Mouse (Mus musculus) CH12.LX (cell line): ENCODE data around the gene Nyap1. TPM values are rescaled to one million over a fixed set of nuclear protein-coding genes. Genes with fewer than 3 reads are reported as not detected.

Experiments
- DNase-seq: peaks from one replicate; pipeline ENCODE4 v3.0.0-alpha.2; 2013; ENCODE audit errors: extremely low read depth
- H3K27ac ChIP-seq: 2 replicates; pipeline ENCODE4 v1.5.1; 2012; ENCODE audit warnings: low read depth, mild to moderate bottlenecking, control low read depth, moderate library complexity; ENCODE audit not compliant: insufficient read depth
- H3K27me3 ChIP-seq: replicated peaks from 2 replicates; pipeline ENCODE3; 2012; ENCODE audit warnings: inconsistent platforms
- H3K36me3 ChIP-seq, 2 experiments: replicated peaks in 1 of 2; 2 replicates each; pipeline versions ENCODE3 to v1.6.1; 2012; ENCODE audit warnings: inconsistent platforms in 1 of 2, low read length in 1 of 2, mild to moderate bottlenecking in 1 of 2, mixed read lengths in 1 of 2, moderate library complexity in 1 of 2; ENCODE audit not compliant: control insufficient read depth in 1 of 2, insufficient read depth in 1 of 2
- H3K4me1 ChIP-seq, 2 experiments: 2 replicates each; pipeline ENCODE4 v1.6.1; 2012; ENCODE audit warnings: inconsistent platforms in 1 of 2, moderate library complexity in 1 of 2; ENCODE audit not compliant: insufficient read depth in 2 of 2, control insufficient read depth in 1 of 2
- H3K4me2 ChIP-seq: 2 replicates; pipeline ENCODE4 v1.6.1; 2012; ENCODE audit warnings: low read depth, mild to moderate bottlenecking, control low read depth; ENCODE audit not compliant: poor library complexity, insufficient read depth, severe bottlenecking
- H3K4me3 ChIP-seq, 3 experiments: fragments of 150-350 bp in 1 of 3; sonication (generic) in 1 of 3; replicated peaks in 1 of 3; 2 replicates each; pipeline versions ENCODE3 to v1.5.1; 2011 to 2012; ENCODE audit warnings: low read depth in 2 of 3, low read length in 2 of 3, mild to moderate bottlenecking in 2 of 3, moderate library complexity in 2 of 3, control low read depth in 1 of 3, improper control_type of control experiment in 1 of 3, inconsistent platforms in 1 of 3, mixed read lengths in 1 of 3; ENCODE audit not compliant: poor library complexity in 1 of 3
- H3K79me2 ChIP-seq: replicated peaks from 2 replicates; pipeline ENCODE4 v1.6.1; 2012; ENCODE audit warnings: mild to moderate bottlenecking, moderate library complexity; ENCODE audit not compliant: control insufficient read depth, poor library complexity, insufficient read depth, severe bottlenecking; ENCODE audit errors: extremely low read depth
- H3K9ac ChIP-seq: 2 replicates; pipeline ENCODE4 v1.6.1; 2012; ENCODE audit warnings: low read depth, mild to moderate bottlenecking, control low read depth, moderate library complexity; ENCODE audit not compliant: insufficient read depth
- H3K9me3 ChIP-seq: replicated peaks from 2 replicates; pipeline ENCODE3; 2012; ENCODE audit warnings: low read length, inconsistent platforms, mixed read lengths
- BHLHE40 ChIP-seq: IDR thresholded peaks from 2 replicates; pipeline ENCODE4 v1.6.1; 2011; ENCODE audit warnings: mild to moderate bottlenecking, low read depth, low read length, improper control_type of control experiment
- CHD1 ChIP-seq: IDR thresholded peaks from 2 replicates; pipeline ENCODE4 v1.6.1; 2012; ENCODE audit warnings: low read depth, low read length, improper control_type of control experiment, inconsistent platforms
- CHD2 ChIP-seq: IDR thresholded peaks from 2 replicates; pipeline ENCODE4 v1.6.1; 2011; ENCODE audit warnings: low read length, improper control_type of control experiment
- E2F4 ChIP-seq: IDR thresholded peaks from 2 replicates; pipeline ENCODE4 v1.6.1; 2011; ENCODE audit warnings: low read depth, low read length, improper control_type of control experiment; ENCODE audit not compliant: insufficient replicate concordance
- ELF1 ChIP-seq: IDR thresholded peaks from 2 replicates; pipeline ENCODE4 v1.6.1; 2014; ENCODE audit warnings: low read depth, mild to moderate bottlenecking, inconsistent platforms, low read length, improper control_type of control experiment
- HCFC1 ChIP-seq: IDR thresholded peaks from 2 replicates; pipeline ENCODE4 v1.6.1; 2012; ENCODE audit warnings: low read depth, mild to moderate bottlenecking, inconsistent platforms, low read length, improper control_type of control experiment
- IRF4 ChIP-seq: IDR thresholded peaks from 2 replicates; pipeline ENCODE4 v1.6.1; 2014; ENCODE audit warnings: low read depth, mild to moderate bottlenecking, inconsistent platforms, low read length, improper control_type of control experiment
- JUN ChIP-seq: IDR thresholded peaks from 2 replicates; pipeline ENCODE4 v1.6.1; 2011; ENCODE audit warnings: low read depth, mild to moderate bottlenecking, low read length, improper control_type of control experiment, moderate library complexity; ENCODE audit not compliant: insufficient read depth
- JUND ChIP-seq: conservative IDR thresholded peaks from 2 replicates; pipeline ENCODE4 v1.6.1; 2011; ENCODE audit warnings: low read depth, low read length, improper control_type of control experiment
- KAT2A ChIP-seq: IDR thresholded peaks from 2 replicates; pipeline ENCODE4 v1.6.1; 2012; ENCODE audit warnings: low read length, improper control_type of control experiment, inconsistent platforms; ENCODE audit not compliant: insufficient replicate concordance
- MAX ChIP-seq: IDR thresholded peaks from 2 replicates; pipeline ENCODE4 v1.6.1; 2011; ENCODE audit warnings: low read length, improper control_type of control experiment
- MAZ ChIP-seq: IDR thresholded peaks from 2 replicates; pipeline ENCODE4 v1.6.1; 2012; ENCODE audit warnings: low read depth, mild to moderate bottlenecking, inconsistent platforms, low read length, improper control_type of control experiment, moderate library complexity
- MEF2A ChIP-seq: IDR thresholded peaks from 2 replicates; pipeline ENCODE4 v1.6.1; 2014; ENCODE audit warnings: low read depth, mild to moderate bottlenecking, inconsistent platforms, low read length, improper control_type of control experiment, borderline replicate concordance
- MXI1 ChIP-seq: IDR thresholded peaks from 2 replicates; pipeline ENCODE4 v1.6.1; 2011; ENCODE audit warnings: mild to moderate bottlenecking, low read depth, low read length, improper control_type of control experiment
- MYC ChIP-seq: IDR thresholded peaks from 2 replicates; pipeline ENCODE4 v1.6.1; 2011; ENCODE audit warnings: low read depth, mild to moderate bottlenecking, improper control_type of control experiment, low read length
- NELFE ChIP-seq: IDR thresholded peaks from 2 replicates; pipeline ENCODE4 v1.6.1; 2011; ENCODE audit warnings: low read depth, low read length, improper control_type of control experiment
- NRF1 ChIP-seq: IDR thresholded peaks from 2 replicates; pipeline ENCODE4 v1.6.1; 2014; ENCODE audit warnings: low read depth, mild to moderate bottlenecking, inconsistent platforms, low read length, improper control_type of control experiment, moderate library complexity
- PAX5 ChIP-seq: IDR thresholded peaks from 2 replicates; pipeline ENCODE4 v1.6.1; 2012; ENCODE audit warnings: low read length, inconsistent platforms, mixed read lengths
- POLR2A ChIP-seq: IDR thresholded peaks from 2 replicates; pipeline ENCODE4 v1.6.1; 2011; ENCODE audit warnings: low read depth, mild to moderate bottlenecking, improper control_type of control experiment, low read length
- POLR2AphosphoS2 ChIP-seq: IDR thresholded peaks from 2 replicates; pipeline ENCODE4 v1.6.1; 2011; ENCODE audit warnings: low read depth, low read length, improper control_type of control experiment
- RAD21 ChIP-seq: IDR thresholded peaks from 2 replicates; pipeline ENCODE4 v1.6.1; 2011; ENCODE audit warnings: low read depth, mild to moderate bottlenecking, low read length, improper control_type of control experiment, moderate library complexity
- RCOR1 ChIP-seq: conservative IDR thresholded peaks from 2 replicates; pipeline ENCODE4 v1.6.1; 2012; ENCODE audit warnings: low read depth, mild to moderate bottlenecking, inconsistent platforms, low read length, improper control_type of control experiment
- SIN3A ChIP-seq: IDR thresholded peaks from 2 replicates; pipeline ENCODE4 v1.6.1; 2012; ENCODE audit warnings: low read length, improper control_type of control experiment, inconsistent platforms
- TCF12 ChIP-seq: IDR thresholded peaks from 2 replicates; pipeline ENCODE4 v1.6.1; 2014; ENCODE audit warnings: low read depth, mild to moderate bottlenecking, inconsistent platforms, low read length, improper control_type of control experiment
- UBTF ChIP-seq: IDR thresholded peaks from 2 replicates; pipeline ENCODE4 v1.6.1; 2012; ENCODE audit warnings: low read depth, mild to moderate bottlenecking, inconsistent platforms, low read length, improper control_type of control experiment, moderate library complexity
- USF2 ChIP-seq: conservative IDR thresholded peaks from 2 replicates; pipeline ENCODE4 v1.6.1; 2011; ENCODE audit warnings: low read depth, low read length, improper control_type of control experiment
- ZC3H11A ChIP-seq: IDR thresholded peaks from 2 replicates; pipeline ENCODE4 v1.6.1; 2012; ENCODE audit warnings: low read depth, mild to moderate bottlenecking, inconsistent platforms, low read length, improper control_type of control experiment
- ZKSCAN1 ChIP-seq: IDR thresholded peaks from 2 replicates; pipeline ENCODE4 v1.6.1; 2012; ENCODE audit warnings: low read depth, inconsistent platforms, low read length, improper control_type of control experiment, borderline replicate concordance
- ZMIZ1 ChIP-seq: IDR thresholded peaks from 2 replicates; pipeline ENCODE4 v1.6.1; 2012; ENCODE audit warnings: low read depth, mild to moderate bottlenecking, inconsistent platforms, low read length, improper control_type of control experiment
- ZNF384 ChIP-seq: IDR thresholded peaks from 2 replicates; pipeline ENCODE4 v1.6.1; 2012; ENCODE audit warnings: low read depth, low read length, improper control_type of control experiment, inconsistent platforms
- dilution Hi-C: fragments of 300-500 bp; cut with MboI; formaldehyde crosslinking; loops from 2 replicates; pipeline ENCODE4 v1.14.3; 2020; ENCODE audit warnings: low sequenced_read_pairs; ENCODE audit not compliant: extremely low pct_unique_long_range_greater_than_20kb, extremely low pct_ligation_motif_present
- in situ Hi-C: fragments of 300-500 bp; cut with MboI; formaldehyde crosslinking; loops from 3 replicates; pipeline ENCODE4 v1.14.3; 2019; ENCODE audit warnings: low sequenced_read_pairs, low pct_ligation_motif_present, low pct_unique_long_range_greater_than_20kb, mixed read lengths
- polyA plus RNA-seq: library from polyadenylated mRNA; unstranded; fragments of >175 nt; gene quantifications from 2 replicates; pipeline ENCODE4 v1.2.1, GENCODE M21; 2012; ENCODE audit warnings: low read depth; ENCODE audit not compliant: insufficient read length
- total RNA-seq, 2 experiments: library from RNA; depleted of rRNA; stranded (reverse); fragments of 300-350 nt in 1 of 2; fragments of >200 nt in 1 of 2; gene quantifications; 2 replicates each; pipeline ENCODE4 v1.2.3; 2012 to 2014

The Nyap1 gene
- total and polyA plus RNA-seq, 3 experiments = 0.28 to 1.4 (median 0.43) TPM

- Histone ChIP-seq H3K4me3 (peak overlapping the region; percentile 77 to 83 (median 81)), H3K9me3 (no peaks in the 10 kb centered on the region), H3K4me1 (peaks cover 13 to 67% of the 10 kb centered on the region in 2 experiments), H3K9ac (peak overlapping the region; percentile 84), H3K27me3 (no peaks in the 10 kb centered on the region), H3K79me2 (peaks cover 24% of the 10 kb centered on the region), H3K27ac (peak overlapping the region; percentile 36), H3K36me3 (peaks cover 31 to 46% of the 10 kb centered on the region in 2 experiments), H3K4me2 (peak overlapping the region; percentile 23)
- DNase-seq = no peak
- dilution Hi-C loops = no loop called here
- TF ChIP-seq IRF4 (peak; percentile 6; the same call in 1 of the 2 replicates), NRF1 (0 out of 2 replicates have a peak, but pooled peaks have one; percentile 13), KAT2A (no peak), SIN3A (peak; percentile 59; the same call in 1 of the 2 replicates), MXI1 (peak; percentile 68), UBTF (no peak), CHD1 (0 out of 2 replicates have a peak, but pooled peaks have one; percentile 56)
- in situ Hi-C loops = no loop called here
These were observed 37.9 kb upstream of the Nyap1 start for GRCm38 (mm10) chr5:137779053-137779933.

DNA sequence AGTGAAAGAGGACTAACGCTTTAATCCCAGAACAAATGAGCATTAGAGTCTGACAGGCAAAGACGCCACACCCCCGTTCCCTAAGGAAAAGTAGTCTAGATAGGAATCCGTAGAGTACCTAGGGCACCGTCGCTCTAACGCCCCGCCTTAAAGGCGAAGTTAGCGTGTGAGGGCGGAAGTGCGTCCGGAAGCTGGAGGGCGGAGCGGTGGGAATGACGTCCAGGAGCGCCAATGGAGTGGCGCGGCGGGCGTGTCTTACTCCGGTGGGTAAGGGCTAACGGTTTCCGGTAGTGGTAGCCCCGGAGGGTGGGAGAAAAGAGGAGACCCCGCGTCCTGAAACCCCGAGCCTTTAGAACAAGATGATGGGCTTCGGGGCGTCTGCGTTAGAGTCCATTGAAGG is 37.2 kb upstream of the Nyap1 start, which contains the start of gene Ppp1r35:
Gene Ppp1r35 (plus strand): TSS at position 215 of the 400 bp plus-strand sequence.
- dilution Hi-C loops = no loop called here
- peaks cover 26 to 39% of the 10 kb centered on the region in 2 experiments for H3K36me3 ChIP-seq
- H3K4me1 ChIP-seq = peaks cover 7 to 60% of the 10 kb centered on the region in 2 experiments
- in situ Hi-C loops = no loop called here
- H3K79me2 ChIP-seq = peaks cover 17% of the 10 kb centered on the region
- peak within 1 kb of the TSS; percentile 62 for H3K4me2 ChIP-seq
- no peaks in the 10 kb centered on the region for H3K9me3 ChIP-seq
- peak within 1 kb of the TSS; percentile 77 to 83 (median 81) for H3K4me3 ChIP-seq
- H3K27me3 ChIP-seq = no peaks in the 10 kb centered on the region
- peak; percentile 93 for DNase-seq
- H3K9ac ChIP-seq = peak within 1 kb of the TSS; percentile 89
- peak within 1 kb of the TSS; percentile 36 for H3K27ac ChIP-seq
- TF ChIP-seq RAD21 = no peak
- peak; percentile 50; the same call in 1 of the 2 replicates for TF ChIP-seq MAZ
- TF ChIP-seq UBTF = no peak
- no peak for TF ChIP-seq ZC3H11A
- TF ChIP-seq JUND = no peak
- peak; percentile 68 for TF ChIP-seq POLR2AphosphoS2
- no peak for TF ChIP-seq PAX5
- TF ChIP-seq USF2 = no peak
- TF ChIP-seq KAT2A = peak; percentile 87; the same call in 1 of the 2 replicates
- TF ChIP-seq HCFC1 = peak; percentile 92
- no peak for TF ChIP-seq MXI1
- no peak for TF ChIP-seq NELFE
- peak; percentile 76 for TF ChIP-seq TCF12
- no peak for TF ChIP-seq ZKSCAN1
- TF ChIP-seq E2F4 = no peak
- TF ChIP-seq MAX = no peak
- peak; percentile 86 for TF ChIP-seq SIN3A
- TF ChIP-seq POLR2A = peak; percentile 73
- no peak for TF ChIP-seq MYC
- TF ChIP-seq ELF1 = peak; percentile 99
- TF ChIP-seq BHLHE40 = no peak
- TF ChIP-seq RCOR1 = no peak
- TF ChIP-seq MEF2A = 0 out of 2 replicates have a peak, but pooled peaks have one; percentile 25
- no peak for TF ChIP-seq JUN
- TF ChIP-seq ZNF384 = no peak
- peak; percentile 87 for TF ChIP-seq ZMIZ1
- TF ChIP-seq CHD2 = peak; percentile 92
